Mouse (Mus musculus) heart, adult 2 months (tissue): Measurements from ENCODE around the gene Prickle2.

Experiments used
- CTCF ChIP-seq: fragments of 200-600 bp; IDR thresholded peaks from 2 replicates; pipeline ENCODE4 v1.8.1; 2022; ENCODE audit warnings: antibody characterized with exemption, mild to moderate bottlenecking, moderate library complexity
- POLR2A ChIP-seq: fragments of 200-500 bp; IDR thresholded peaks from 2 replicates; pipeline ENCODE4 v1.6.1; 2011; ENCODE audit warnings: mild to moderate bottlenecking, low read depth, low read length, control low read depth; ENCODE audit not compliant: insufficient read depth

- TF ChIP-seq CTCF: no peak
- TF ChIP-seq POLR2A: no peak
Measured at GRCm38 (mm10) chr6:92345151-92345550, 360.8 kb downstream of the Prickle2 start.
